Mouse (Mus musculus) limb, embryonic 14.5 days (tissue): ENCODE results near the gene Cdkl2. TPM values are rescaled to one million over a fixed set of nuclear protein-coding genes. Genes with fewer than 3 reads are reported as not detected.

Source experiments
- ATAC-seq: fragments of 200-750 bp; cut with Nextera tagmentation; 2 replicates; pipeline ENCODE4 v1.8.0; 2017; ENCODE audit warnings: low read depth, moderate number of reproducible peaks, moderate TSS enrichment; ENCODE audit not compliant: low FRiP score
- DNase-seq: peaks from one replicate; pipeline ENCODE4 v3.0.0-alpha.2; 2015; ENCODE audit warnings: low spot score
- H3K27ac ChIP-seq: fragments of 300-500 bp; sonication (generic); replicated peaks from 2 replicates; pipeline ENCODE4 v1.5.1; 2014; ENCODE audit warnings: low read depth, mild to moderate bottlenecking, low read length, moderate library complexity, mixed read lengths
- H3K27me3 ChIP-seq: fragments of 300-500 bp; sonication (generic); 2 replicates; pipeline ENCODE4 v1.6.1; 2014; ENCODE audit warnings: low read length, mixed read lengths; ENCODE audit not compliant: control insufficient read depth, insufficient read depth
- H3K36me3 ChIP-seq: fragments of 300-500 bp; sonication (generic); 2 replicates; pipeline ENCODE4 v1.6.1; 2014; ENCODE audit warnings: mild to moderate bottlenecking, low read length, moderate library complexity, mixed read lengths; ENCODE audit not compliant: control insufficient read depth, insufficient read depth
- H3K4me1 ChIP-seq: fragments of 300-500 bp; sonication (generic); 2 replicates; pipeline ENCODE4 v1.6.1; 2014; ENCODE audit warnings: antibody characterized with exemption, low read length, mixed read lengths; ENCODE audit not compliant: control insufficient read depth, insufficient read depth
- H3K4me2 ChIP-seq: fragments of 300-500 bp; sonication (generic); replicated peaks from 2 replicates; pipeline ENCODE4 v1.6.1; 2014; ENCODE audit warnings: low read depth, mild to moderate bottlenecking, low read length, moderate library complexity; ENCODE audit not compliant: severe bottlenecking
- H3K4me3 ChIP-seq: fragments of 300-500 bp; sonication (generic); replicated peaks from 2 replicates; pipeline ENCODE4 v1.5.1; 2014; ENCODE audit warnings: low read length
- H3K9ac ChIP-seq: fragments of 300-500 bp; sonication (generic); 2 replicates; pipeline ENCODE4 v1.6.1; 2014; ENCODE audit warnings: mild to moderate bottlenecking, low read depth, low read length, moderate library complexity; ENCODE audit not compliant: severe bottlenecking
- H3K9me3 ChIP-seq: fragments of 300-500 bp; sonication (generic); 2 replicates; pipeline ENCODE4 v1.6.1; 2016; ENCODE audit warnings: low read length; ENCODE audit not compliant: control insufficient read depth
- POLR2A ChIP-seq: fragments of 200-500 bp; IDR thresholded peaks from 2 replicates; pipeline ENCODE4 v1.8.0; 2012; ENCODE audit warnings: inconsistent platforms, mild to moderate bottlenecking, moderate library complexity, borderline replicate concordance; ENCODE audit not compliant: insufficient read depth, insufficient read length; ENCODE audit errors: extremely low read depth
- WGBS: fragments of 180-500 bp; shearing (Covaris S2); extraction: QIAGEN DNeasy Blood & Tissue Kit; methylation state at CpG from one replicate; pipeline ENCODE4 v1.1.7; 2014; 5-methylcytosine and 5-hydroxymethylcytosine counted together
- polyA plus RNA-seq, 2 experiments: library from polyadenylated mRNA; depleted of rRNA in 1 of 2; stranded (reverse) in 1 of 2; unstranded in 1 of 2; fragments of >200 nt; fragmentation: Nextera tagmentation in 1 of 2; extraction: Ambion mirVana in 1 of 2; gene quantifications; 2 replicates each; pipeline versions ENCODE4 v1.2.1 to v1.2.3; 2012 to 2014

Cdkl2 gene
- polyA plus RNA-seq, 2 experiments: 0.67 to 1.4 TPM

- H3K4me2 ChIP-seq: peak overlapping the region; percentile 75
- H3K27ac ChIP-seq: peak overlapping the region; percentile 97
- ATAC-seq: peak; percentile 1; the same call in 1 of the 2 replicates
- WGBS: under 1% methylated on average over 43 of the region's 55 CpGs
- peak overlapping the region; percentile 95 for H3K9ac ChIP-seq
- H3K36me3 ChIP-seq: no peaks in the 10 kb centered on the region
- TF ChIP-seq POLR2A: no peak
- peaks cover 13% of the 10 kb centered on the region for H3K4me1 ChIP-seq
- H3K9me3 ChIP-seq: no peaks in the 10 kb centered on the region
- peak overlapping the region; percentile 96 for H3K4me3 ChIP-seq
- no peaks in the 10 kb centered on the region for H3K27me3 ChIP-seq
- DNase-seq: peak; percentile 40
These were observed 39.2 kb upstream of the Cdkl2 start for GRCm38 (mm10) chr5:92082821-92083401.

DNA sequence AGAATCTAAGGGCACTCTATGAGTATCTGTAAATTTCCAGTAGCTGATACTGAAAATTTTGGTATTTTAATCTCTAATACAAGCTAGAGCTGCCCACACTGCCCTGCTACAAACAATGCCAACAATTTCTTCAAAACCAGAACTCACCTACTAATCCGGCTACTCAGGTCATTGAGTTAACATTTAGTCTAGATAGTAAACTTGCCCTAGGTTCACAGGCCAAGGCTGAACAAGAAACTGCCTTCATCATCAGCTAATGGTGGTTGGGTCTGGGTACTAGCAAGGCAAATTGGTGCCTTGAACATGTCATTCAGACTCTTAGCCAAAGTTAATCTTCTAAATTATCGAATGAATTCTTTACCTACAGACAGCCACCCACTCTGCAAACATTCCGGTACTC is 37.6 kb upstream of the Cdkl2 start:
- Histone ChIP-seq H3K27me3 (no peaks in the 10 kb centered on the region), H3K9ac (no peak overlapping the region), H3K9me3 (no peaks in the 10 kb centered on the region), H3K27ac (no peak overlapping the region), H3K4me3 (peak overlapping the region; percentile 96; the same call in 1 of the 2 replicates), H3K36me3 (no peaks in the 10 kb centered on the region), H3K4me1 (peaks cover 13% of the 10 kb centered on the region), H3K4me2 (peak overlapping the region; percentile 75)
- no peak for ATAC-seq
- DNase-seq: no peak
- no peak for TF ChIP-seq POLR2A
- WGBS: 76% methylated on average over 3 of the region's 3 CpGs

- H3K9ac ChIP-seq: no peak overlapping the region
- H3K9me3 ChIP-seq: no peaks in the 10 kb centered on the region
- no peak for DNase-seq
- no peak overlapping the region for H3K27ac ChIP-seq
- no peak for TF ChIP-seq POLR2A
- H3K4me3 ChIP-seq: no peak overlapping the region
- H3K27me3 ChIP-seq: no peaks in the 10 kb centered on the region
- no peaks in the 10 kb centered on the region for H3K36me3 ChIP-seq
- peaks cover 13% of the 10 kb centered on the region for H3K4me1 ChIP-seq
- no peak for ATAC-seq
- 65% methylated on average over 1 of the region's 1 CpGs for WGBS
- no peak overlapping the region for H3K4me2 ChIP-seq
These were observed 36.7 kb upstream of the Cdkl2 start for GRCm38 (mm10) chr5:92080400-92080799.

DNA sequence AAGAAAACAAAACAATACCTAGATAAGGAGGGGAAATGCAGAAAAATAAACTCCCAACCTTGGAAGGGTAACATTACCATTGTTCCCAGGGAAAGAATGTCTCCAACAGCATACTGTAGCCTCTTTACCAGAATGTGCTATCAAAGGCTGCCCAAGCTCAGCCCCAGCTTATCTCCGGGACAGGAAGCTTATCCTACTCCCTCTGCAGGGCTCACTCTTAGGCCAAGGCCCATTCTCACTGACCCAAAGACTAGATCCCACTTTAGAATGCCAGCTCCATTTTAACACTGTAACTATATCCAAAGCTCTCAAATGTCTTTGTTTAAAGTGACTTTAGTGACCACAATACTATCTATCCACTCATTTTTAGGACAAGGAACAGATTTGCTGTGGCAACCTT is 35.6 kb upstream of the Cdkl2 start:
- no peaks in the 10 kb centered on the region for H3K27me3 ChIP-seq
- H3K9ac ChIP-seq: no peak overlapping the region
- H3K4me3 ChIP-seq: no peak overlapping the region
- no peak overlapping the region for H3K27ac ChIP-seq
- no peak for TF ChIP-seq POLR2A
- 88% methylated on average over 1 of the region's 1 CpGs for WGBS
- H3K4me1 ChIP-seq: peaks cover 13% of the 10 kb centered on the region
- no peaks in the 10 kb centered on the region for H3K9me3 ChIP-seq
- no peak overlapping the region for H3K4me2 ChIP-seq
- ATAC-seq: no peak
- no peaks in the 10 kb centered on the region for H3K36me3 ChIP-seq
- no peak for DNase-seq

- H3K4me2 ChIP-seq: no peak overlapping the region
- H3K4me3 ChIP-seq: no peak overlapping the region
- no peak for TF ChIP-seq POLR2A
- no peaks in the 10 kb centered on the region for H3K27me3 ChIP-seq
- H3K9ac ChIP-seq: no peak overlapping the region
- no peak for DNase-seq
- H3K27ac ChIP-seq: no peak overlapping the region
- ATAC-seq: no peak
- no peaks in the 10 kb centered on the region for H3K9me3 ChIP-seq
- H3K4me1 ChIP-seq: peaks cover 13% of the 10 kb centered on the region
- no peaks in the 10 kb centered on the region for H3K36me3 ChIP-seq
These were observed 35.1 kb upstream of the Cdkl2 start for GRCm38 (mm10) chr5:92078751-92079150.
